Mouse (Mus musculus): Measurements from ENCODE around the gene Glyr1. TPM values are rescaled to one million over a fixed set of nuclear protein-coding genes. Genes with fewer than 3 reads are reported as not detected.

Gene Glyr1
- polyA plus RNA-seq, 1 experiment: 76.1 TPM

DNA sequence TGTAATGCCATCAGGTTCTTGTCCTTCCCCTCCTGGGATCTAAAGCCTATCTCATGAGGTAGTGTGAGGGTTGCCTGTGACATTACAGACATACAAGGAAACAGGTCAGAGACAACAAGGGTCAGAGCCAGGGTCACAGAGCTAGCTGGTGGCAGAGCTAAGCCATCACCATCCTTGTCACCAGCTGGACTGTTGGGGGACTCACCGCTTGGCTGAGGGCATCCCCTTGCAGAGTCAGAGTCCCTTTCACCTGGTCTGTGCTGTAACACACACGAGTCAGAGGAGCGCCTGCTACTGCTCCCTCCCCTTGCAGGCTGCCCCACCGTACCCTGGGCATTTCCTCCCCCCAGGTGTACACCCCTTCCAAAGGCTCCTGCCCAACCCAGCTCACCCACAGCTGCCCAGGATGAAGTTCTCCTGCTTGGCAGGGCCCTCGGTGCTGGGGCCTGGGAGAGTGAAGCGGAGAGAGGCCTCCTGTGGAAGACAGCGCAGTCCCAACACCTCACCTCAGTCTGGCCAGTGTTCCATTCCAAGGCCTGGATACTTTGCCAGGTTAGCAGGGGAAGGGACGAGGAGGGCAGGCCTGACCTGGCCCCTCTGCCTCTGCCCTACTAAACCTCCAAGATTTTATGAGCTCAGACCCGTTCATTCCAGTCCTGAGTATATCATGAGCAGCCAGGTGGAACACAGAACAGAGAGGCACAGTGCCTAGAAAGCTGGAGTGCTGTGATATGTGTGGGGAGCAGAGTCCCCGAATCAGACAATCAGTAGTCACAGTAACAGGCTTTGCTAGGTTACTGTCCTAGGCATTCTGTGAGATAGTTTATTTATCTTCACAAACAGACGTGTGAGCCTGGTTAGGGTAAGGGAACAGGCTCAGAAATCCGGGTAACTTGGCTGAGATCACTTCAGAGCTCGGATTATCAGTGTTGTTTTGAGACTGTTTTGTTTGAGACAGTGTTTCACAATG is 37.3 kb downstream of the Glyr1 start:
- Histone ChIP-seq H3K4me1 (ENCODE audit: control insufficient read depth, insufficient read depth, low read length) (peaks cover 10% of the 10 kb centered on the region), H3K36me3 (ENCODE audit: control insufficient read depth, insufficient read depth, low read length) (no peaks in the 10 kb centered on the region), H3K4me3 (ENCODE audit: insufficient read depth, low read depth, low read length) (peak overlapping the region; percentile 83), H3K27ac (ENCODE audit: insufficient read depth, low read depth, low read length) (peak overlapping the region; percentile 75), H3K27me3 (replicated peaks; ENCODE audit: control insufficient read depth, insufficient read depth, low read length) (no peaks in the 10 kb centered on the region)
- no peak for TF ChIP-seq POLR2A (IDR thresholded peaks at IDR 0.05; ENCODE audit: low read depth, low read length)
- no peak for TF ChIP-seq CTCF (conservative IDR thresholded peaks at IDR 0.05; ENCODE audit: insufficient read depth, insufficient read length, low read depth, low read length)
- peak; percentile 76 for DNase-seq
- WGBS: 24% methylated on average over 13 of the region's 13 CpGs

DNA sequence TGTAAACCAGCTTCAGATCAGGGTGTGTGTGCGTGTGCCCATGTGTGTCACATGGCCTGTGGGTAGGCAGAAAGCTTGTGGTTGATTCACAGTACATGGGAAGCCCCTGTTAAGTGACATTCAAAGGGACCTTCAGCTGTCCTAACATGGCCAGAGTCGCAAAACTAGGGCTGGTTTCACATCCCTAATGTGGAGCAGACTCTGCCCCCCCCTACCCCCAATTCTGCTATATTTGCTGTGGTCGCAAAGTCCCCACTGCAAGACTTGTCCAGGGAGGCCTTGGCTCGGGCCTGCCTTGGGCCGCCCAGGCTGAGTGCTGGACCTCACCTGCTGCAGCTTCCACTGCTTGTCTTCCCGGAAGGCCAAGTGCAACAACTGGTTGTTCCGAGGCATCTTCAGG is 38.4 kb downstream of the Glyr1 start:
- H3K4me3 ChIP-seq (ENCODE audit: insufficient read depth, low read depth, low read length): no peak overlapping the region
- H3K4me1 ChIP-seq (ENCODE audit: control insufficient read depth, insufficient read depth, low read length): peaks cover 15% of the 10 kb centered on the region
- no peaks in the 10 kb centered on the region for H3K36me3 ChIP-seq (ENCODE audit: control insufficient read depth, insufficient read depth, low read length)
- TF ChIP-seq CTCF (conservative IDR thresholded peaks at IDR 0.05; ENCODE audit: insufficient read depth, insufficient read length, low read depth, low read length): no peak
- TF ChIP-seq POLR2A (IDR thresholded peaks at IDR 0.05; ENCODE audit: low read depth, low read length): no peak
- 78% methylated on average over 7 of the region's 7 CpGs for WGBS
- no peak for DNase-seq
- no peak overlapping the region for H3K27ac ChIP-seq (ENCODE audit: insufficient read depth, low read depth, low read length)
- no peaks in the 10 kb centered on the region for H3K27me3 ChIP-seq (replicated peaks; ENCODE audit: control insufficient read depth, insufficient read depth, low read length)

DNA sequence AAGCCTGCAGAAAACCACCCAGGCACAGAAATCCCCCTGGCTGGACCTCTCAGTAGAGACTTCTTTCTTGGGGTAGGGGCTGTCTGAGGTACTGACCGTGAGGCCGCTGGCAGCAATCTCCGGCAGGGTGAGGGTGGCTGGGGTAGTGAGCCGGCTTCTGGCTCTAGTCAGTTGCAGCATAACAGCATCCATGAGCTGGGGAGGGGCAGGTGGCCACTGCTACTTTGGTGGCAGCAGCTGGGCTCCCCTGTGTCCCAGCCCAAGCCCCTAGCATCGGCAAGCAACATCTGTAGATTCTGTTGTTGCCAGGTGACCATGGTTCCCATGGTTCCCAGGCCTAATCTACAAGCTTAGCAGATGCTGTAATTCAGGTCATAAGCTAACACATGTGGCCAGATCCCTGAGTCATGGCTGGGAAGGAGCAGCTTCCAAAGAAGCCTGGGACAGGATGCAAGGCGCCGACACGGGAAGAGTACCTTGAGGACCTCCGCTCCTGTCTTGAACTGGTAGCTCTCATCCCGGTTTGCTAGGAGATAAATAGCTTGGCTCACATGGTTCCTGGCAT is 39.2 kb downstream of the Glyr1 start:
- no peaks in the 10 kb centered on the region for H3K36me3 ChIP-seq (ENCODE audit: control insufficient read depth, insufficient read depth, low read length)
- no peak for TF ChIP-seq POLR2A (IDR thresholded peaks at IDR 0.05; ENCODE audit: low read depth, low read length)
- TF ChIP-seq CTCF (conservative IDR thresholded peaks at IDR 0.05; ENCODE audit: insufficient read depth, insufficient read length, low read depth, low read length): no peak
- 92% methylated on average over 10 of the region's 10 CpGs for WGBS
- no peak overlapping the region for H3K4me3 ChIP-seq (ENCODE audit: insufficient read depth, low read depth, low read length)
- no peak for DNase-seq
- H3K4me1 ChIP-seq (ENCODE audit: control insufficient read depth, insufficient read depth, low read length): peaks cover 15% of the 10 kb centered on the region
- H3K27ac ChIP-seq (ENCODE audit: insufficient read depth, low read depth, low read length): no peak overlapping the region
- no peaks in the 10 kb centered on the region for H3K27me3 ChIP-seq (replicated peaks; ENCODE audit: control insufficient read depth, insufficient read depth, low read length)

DNA sequence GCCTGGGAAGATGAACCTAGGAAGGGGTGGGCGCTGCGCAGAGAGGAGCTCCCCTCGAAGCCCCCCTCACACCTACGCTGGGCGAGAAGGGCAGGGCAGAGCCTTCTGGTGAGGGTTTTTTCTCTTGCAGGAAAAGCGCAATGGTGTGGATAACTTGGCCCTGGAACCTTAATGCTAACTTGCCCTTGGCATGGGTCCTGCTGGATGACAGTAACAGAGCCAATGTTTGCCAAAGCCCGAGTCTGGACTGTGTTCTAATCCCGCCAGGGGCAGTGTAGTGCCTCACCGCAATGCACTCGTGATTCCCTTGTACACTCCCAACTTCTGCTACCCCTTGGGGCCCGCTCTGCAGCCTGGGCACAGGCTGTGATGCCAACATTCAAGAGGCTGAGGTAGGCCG is 41.6 kb downstream of the Glyr1 start:
- H3K4me3 ChIP-seq (ENCODE audit: insufficient read depth, low read depth, low read length): peak overlapping the region; percentile 48; the same call in 1 of the 2 replicates
- H3K36me3 ChIP-seq (ENCODE audit: control insufficient read depth, insufficient read depth, low read length): no peaks in the 10 kb centered on the region
- TF ChIP-seq CTCF (conservative IDR thresholded peaks at IDR 0.05; ENCODE audit: insufficient read depth, insufficient read length, low read depth, low read length) (0 out of 2 replicates have a peak, but pooled peaks have one; percentile 17), POLR2A (IDR thresholded peaks at IDR 0.05; ENCODE audit: low read depth, low read length) (no peak)
- H3K4me1 ChIP-seq (ENCODE audit: control insufficient read depth, insufficient read depth, low read length): peaks cover 15% of the 10 kb centered on the region
- peak overlapping the region; percentile 76 for H3K27ac ChIP-seq (ENCODE audit: insufficient read depth, low read depth, low read length)
- H3K27me3 ChIP-seq (replicated peaks; ENCODE audit: control insufficient read depth, insufficient read depth, low read length): no peaks in the 10 kb centered on the region
- DNase-seq: peak; percentile 88
- WGBS: 58% methylated on average over 12 of the region's 12 CpGs

DNA sequence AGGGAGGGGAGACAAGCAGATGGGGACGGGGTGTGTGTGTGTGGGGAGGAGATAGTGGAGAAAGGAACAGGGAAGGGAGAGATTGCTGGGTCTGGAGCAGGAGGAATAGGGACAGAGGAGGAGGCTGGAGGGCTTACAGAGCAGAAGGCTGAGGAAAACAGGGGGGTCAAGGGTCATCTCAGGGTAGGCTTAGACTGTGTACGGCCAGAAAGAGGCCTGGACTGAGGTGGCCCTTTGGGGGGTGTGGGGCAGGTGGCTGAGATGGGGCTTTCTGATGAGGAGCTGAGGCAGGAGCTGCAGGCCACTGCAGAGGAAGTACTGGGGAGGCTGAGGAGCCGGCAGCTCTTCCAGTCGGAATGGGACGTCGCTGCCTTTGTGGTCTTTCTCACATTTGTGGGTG is 42.2 kb downstream of the Glyr1 start:
- H3K4me1 ChIP-seq (ENCODE audit: control insufficient read depth, insufficient read depth, low read length): peaks cover 12% of the 10 kb centered on the region
- peak overlapping the region; percentile 76 for H3K27ac ChIP-seq (ENCODE audit: insufficient read depth, low read depth, low read length)
- 37% methylated on average over 6 of the region's 6 CpGs for WGBS
- peak; percentile 40 for DNase-seq
- H3K4me3 ChIP-seq (ENCODE audit: insufficient read depth, low read depth, low read length): peak overlapping the region; percentile 48
- no peaks in the 10 kb centered on the region for H3K27me3 ChIP-seq (replicated peaks; ENCODE audit: control insufficient read depth, insufficient read depth, low read length)
- H3K36me3 ChIP-seq (ENCODE audit: control insufficient read depth, insufficient read depth, low read length): no peaks in the 10 kb centered on the region
- no peak for TF ChIP-seq CTCF (conservative IDR thresholded peaks at IDR 0.05; ENCODE audit: insufficient read depth, insufficient read length, low read depth, low read length)
- no peak for TF ChIP-seq POLR2A (IDR thresholded peaks at IDR 0.05; ENCODE audit: low read depth, low read length)

DNA sequence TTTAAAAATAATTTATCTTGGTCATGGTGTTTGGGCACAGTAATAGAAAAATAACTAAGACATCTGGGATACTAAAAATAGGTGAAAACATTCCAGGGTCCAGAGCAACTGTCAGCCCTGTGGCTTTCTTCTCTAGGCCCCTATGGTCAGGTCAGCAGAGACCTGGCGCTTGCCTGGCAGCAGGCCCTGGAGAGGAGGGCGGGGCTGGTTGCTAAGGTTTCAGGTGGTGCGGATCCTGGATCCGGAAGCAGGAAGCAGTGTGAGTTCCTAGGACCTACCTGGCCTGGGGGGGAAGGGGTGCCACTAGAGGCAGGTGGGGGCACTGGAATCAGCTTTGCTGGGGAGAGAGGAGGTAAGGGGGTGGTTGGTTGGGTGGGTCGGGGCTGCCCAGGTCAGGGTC is 42.6 kb downstream of the Glyr1 start, which contains the start of gene Smim22:
Gene Smim22 (plus strand): TSS at position 222 of the 400 bp plus-strand sequence.
- Histone ChIP-seq H3K27me3 (replicated peaks; ENCODE audit: control insufficient read depth, insufficient read depth, low read length) (no peaks in the 10 kb centered on the region), H3K27ac (ENCODE audit: insufficient read depth, low read depth, low read length) (peak within 1 kb of the TSS; percentile 76), H3K36me3 (ENCODE audit: control insufficient read depth, insufficient read depth, low read length) (no peaks in the 10 kb centered on the region), H3K4me3 (ENCODE audit: insufficient read depth, low read depth, low read length) (peak within 1 kb of the TSS; percentile 48), H3K4me1 (ENCODE audit: control insufficient read depth, insufficient read depth, low read length) (peaks cover 8% of the 10 kb centered on the region)
- TF ChIP-seq POLR2A (IDR thresholded peaks at IDR 0.05; ENCODE audit: low read depth, low read length): no peak
- TF ChIP-seq CTCF (conservative IDR thresholded peaks at IDR 0.05; ENCODE audit: insufficient read depth, insufficient read length, low read depth, low read length): no peak
- 38% methylated on average over 5 of the region's 5 CpGs for WGBS
- peak; percentile 90 for DNase-seq

DNA sequence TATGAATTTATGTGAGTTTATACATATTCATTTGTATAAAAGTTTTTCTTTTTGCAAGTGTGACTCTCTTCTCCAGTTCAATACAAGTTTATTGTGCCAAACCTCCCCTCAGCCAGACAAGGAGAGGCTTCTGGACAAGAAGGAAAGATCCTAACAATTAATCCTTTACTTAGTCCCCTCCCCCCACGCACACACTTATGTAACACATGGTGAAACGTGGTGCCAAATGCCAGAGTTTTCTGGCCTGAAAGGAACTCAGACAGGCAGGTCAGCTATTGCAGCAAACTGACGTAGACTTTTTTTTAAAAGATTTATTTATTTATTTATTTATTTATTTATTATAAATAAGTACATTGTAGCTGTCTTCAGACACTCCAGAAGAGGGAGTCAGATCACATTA is 49.1 kb downstream of the Glyr1 start:
- no peak overlapping the region for H3K4me3 ChIP-seq (ENCODE audit: insufficient read depth, low read depth, low read length)
- 35% methylated on average over 3 of the region's 3 CpGs for WGBS
- H3K4me1 ChIP-seq (ENCODE audit: control insufficient read depth, insufficient read depth, low read length): peaks cover 6% of the 10 kb centered on the region
- no peak overlapping the region for H3K27ac ChIP-seq (ENCODE audit: insufficient read depth, low read depth, low read length)
- DNase-seq: peak; percentile 83
- no peaks in the 10 kb centered on the region for H3K27me3 ChIP-seq (replicated peaks; ENCODE audit: control insufficient read depth, insufficient read depth, low read length)
- TF ChIP-seq CTCF (conservative IDR thresholded peaks at IDR 0.05; ENCODE audit: insufficient read depth, insufficient read length, low read depth, low read length) (no peak), POLR2A (IDR thresholded peaks at IDR 0.05; ENCODE audit: low read depth, low read length) (no peak)
- H3K36me3 ChIP-seq (ENCODE audit: control insufficient read depth, insufficient read depth, low read length): no peaks in the 10 kb centered on the region

All from kidney, adult 2 months (tissue).